Mouse (Mus musculus) heart, postnatal 0 days (tissue): Measurements from ENCODE around the gene Taar7e. TPM values are rescaled to one million over a fixed set of nuclear protein-coding genes. Genes with fewer than 3 reads are reported as not detected.
"Not testable (repeated sequence)": the region's sequence is repeated elsewhere in the genome, so short reads cannot be mapped to it uniquely, and the experiment has no call there.

Experiments used
- ATAC-seq: fragments of 200-750 bp; cut with Nextera tagmentation; 2 replicates; pipeline ENCODE4 v1.8.0; 2017; ENCODE audit warnings: low read depth, moderate number of reproducible peaks, moderate library complexity; ENCODE audit not compliant: insufficient read depth
- DNase-seq: peaks from one replicate; pipeline ENCODE4 v3.0.0-alpha.2; 2016; ENCODE audit warnings: low spot score
- H3K27ac ChIP-seq: fragments of 300-500 bp; sonication (generic); 2 replicates; pipeline ENCODE4 v1.5.1; 2014; ENCODE audit warnings: low read depth, mild to moderate bottlenecking
- H3K27me3 ChIP-seq: fragments of 300-500 bp; sonication (generic); 2 replicates; pipeline ENCODE4 v1.6.1; 2014; ENCODE audit warnings: low read length, mixed read lengths; ENCODE audit not compliant: control insufficient read depth, insufficient read depth
- H3K36me3 ChIP-seq: fragments of 300-500 bp; sonication (generic); replicated peaks from 2 replicates; pipeline ENCODE4 v1.6.1; 2014; ENCODE audit warnings: low read length, mixed read lengths; ENCODE audit not compliant: control insufficient read depth, insufficient read depth
- H3K4me1 ChIP-seq: fragments of 300-500 bp; sonication (generic); 2 replicates; pipeline ENCODE4 v1.6.1; 2014; ENCODE audit warnings: antibody characterized with exemption; ENCODE audit not compliant: control insufficient read depth, insufficient read depth
- H3K4me2 ChIP-seq: fragments of 300-500 bp; sonication (generic); 2 replicates; pipeline ENCODE4 v1.6.1; 2014; ENCODE audit warnings: low read depth, mild to moderate bottlenecking, low read length, moderate library complexity
- H3K4me3 ChIP-seq: fragments of 300-500 bp; sonication (generic); 2 replicates; pipeline ENCODE4 v1.5.1; 2014; ENCODE audit warnings: low read depth, low read length
- H3K9ac ChIP-seq: fragments of 300-500 bp; sonication (generic); replicated peaks from 2 replicates; pipeline ENCODE4 v1.6.1; 2014; ENCODE audit warnings: low read depth, low read length, mixed read lengths
- H3K9me3 ChIP-seq: fragments of 300-500 bp; sonication (generic); replicated peaks from 2 replicates; pipeline ENCODE4 v1.6.1; 2016; ENCODE audit warnings: low read length; ENCODE audit not compliant: control insufficient read depth
- CTCF ChIP-seq: IDR thresholded peaks from 2 replicates; pipeline ENCODE4 v1.5.1; 2016; ENCODE audit warnings: antibody characterized with exemption, control low read depth, low read depth
- EP300 ChIP-seq: IDR thresholded peaks from 2 replicates; pipeline ENCODE4 v1.6.1; 2016; ENCODE audit warnings: antibody characterized with exemption, low read depth
- WGBS: fragments of 180-500 bp; shearing (Covaris S2); extraction: QIAGEN DNeasy Blood & Tissue Kit; methylation state at CpG from one replicate; pipeline ENCODE4 v1.1.7; 2014; 5-methylcytosine and 5-hydroxymethylcytosine counted together
- polyA plus RNA-seq: library from polyadenylated mRNA; unstranded; fragments of >200 nt; fragmentation: Nextera tagmentation; extraction: Ambion mirVana; gene quantifications from 2 replicates; pipeline ENCODE4 v1.2.1, GENCODE M21; 2015
- total RNA-seq: library from RNA; depleted of rRNA; stranded (reverse); fragments of >200 nt; gene quantifications from 2 replicates; pipeline ENCODE4 v1.2.3, GENCODE M21; 2014; ENCODE audit warnings: low replicate concordance

Gene Taar7e
- total and polyA plus RNA-seq, 2 experiments from 2014 or later, result not detected

GRCm38 (mm10) chr10:24026922-24027321, 10.5 kb upstream of the Taar7e start, which contains the start of gene Taar7d:
Taar7d (plus strand) TSS chr10:24027222.
- no peaks in the 10 kb centered on the region for H3K27me3 ChIP-seq
- ATAC-seq, result no peak

GRCm38 (mm10) chr10:24031347-24031746, 6.1 kb upstream of the Taar7e start:
- Histone ChIP-seq H3K4me3 (no peak overlapping the region), H3K27me3 (no peaks in the 10 kb centered on the region), H3K4me1 (no peaks in the 10 kb centered on the region), H3K9me3 (no peaks in the 10 kb centered on the region), H3K9ac (no peak overlapping the region), H3K36me3 (no peaks in the 10 kb centered on the region), H3K27ac (no peak overlapping the region), H3K4me2 (no peak overlapping the region)
- TF ChIP-seq EP300, result no peak
- DNase-seq, result no peak
- ATAC-seq, result no peak

More at GRCm38 (mm10) chr10:24026922-24027321, 10.5 kb upstream of the Taar7e start, which contains the start of gene Taar7d:
- DNase-seq, result no peak
- Histone ChIP-seq H3K9ac (no peak within 1 kb of the TSS), H3K36me3 (no peaks in the 10 kb centered on the region), H3K4me1 (no peaks in the 10 kb centered on the region), H3K9me3 (no peaks in the 10 kb centered on the region), H3K27ac (no peak within 1 kb of the TSS), H3K4me3 (no peak within 1 kb of the TSS), H3K4me2 (no peak within 1 kb of the TSS)
- TF ChIP-seq EP300 (no peak), CTCF (no peak)

- DNase-seq (no peak), ATAC-seq (no peak)
- Histone ChIP-seq H3K4me2 (no peak overlapping the region), H3K27me3 (no peaks in the 10 kb centered on the region), H3K9ac (no peak overlapping the region), H3K4me1 (no peaks in the 10 kb centered on the region), H3K27ac (no peak overlapping the region), H3K4me3 (no peak overlapping the region), H3K9me3 (no peaks in the 10 kb centered on the region), H3K36me3 (no peaks in the 10 kb centered on the region)
- no peak for TF ChIP-seq EP300
- no peak for TF ChIP-seq CTCF
- 42% methylated on average over 2 of the region's 2 CpGs for WGBS
These were observed 2.9 kb downstream of the Taar7e start for GRCm38 (mm10) chr10:24040120-24040869.

- H3K4me1 ChIP-seq, result no peaks in the 10 kb centered on the region
- TF ChIP-seq CTCF, result no peak
- TF ChIP-seq EP300, result no peak
- H3K9ac ChIP-seq, result no peak within 1 kb of the TSS
- no peaks in the 10 kb centered on the region for H3K27me3 ChIP-seq
- H3K36me3 ChIP-seq, result no peaks in the 10 kb centered on the region
- ATAC-seq (no peak), DNase-seq (no peak)
- no peaks in the 10 kb centered on the region for H3K9me3 ChIP-seq
- no peak within 1 kb of the TSS for H3K27ac ChIP-seq
- H3K4me3 ChIP-seq, result no peak within 1 kb of the TSS
- H3K4me2 ChIP-seq, result no peak within 1 kb of the TSS
These were observed 11.8 kb downstream of the Taar7e start, which contains the start of gene Taar7f for GRCm38 (mm10) chr10:24049210-24049609. Taar7f (plus strand) TSS chr10:24049510.

- WGBS, result 32% methylated on average over 5 of the region's 5 CpGs
- Histone ChIP-seq H3K36me3 (no peaks in the 10 kb centered on the region), H3K4me3 (no peak overlapping the region), H3K27me3 (no peaks in the 10 kb centered on the region), H3K4me1 (no peaks in the 10 kb centered on the region), H3K9ac (no peak overlapping the region), H3K27ac (no peak overlapping the region), H3K4me2 (no peak overlapping the region), H3K9me3 (no peaks in the 10 kb centered on the region)
- TF ChIP-seq CTCF, result no peak
- no peak for TF ChIP-seq EP300
- DNase-seq (no peak), ATAC-seq (no peak)
These were observed 14.6 kb downstream of the Taar7e start for GRCm38 (mm10) chr10:24052039-24052438.

GRCm38 (mm10) chr10:24058986-24059385, 21.6 kb downstream of the Taar7e start:
- no peaks in the 10 kb centered on the region for H3K36me3 ChIP-seq
- DNase-seq, result no peak
- H3K27me3 ChIP-seq, result no peaks in the 10 kb centered on the region
- H3K4me3 ChIP-seq, result no peak overlapping the region
- TF ChIP-seq EP300 (no peak), CTCF (no peak)
- no peaks in the 10 kb centered on the region for H3K4me1 ChIP-seq
- no peaks in the 10 kb centered on the region for H3K9me3 ChIP-seq
- 78% methylated on average over 3 of the region's 3 CpGs for WGBS
- ATAC-seq, result no peak
- H3K9ac ChIP-seq, result no peak overlapping the region
- no peak overlapping the region for H3K4me2 ChIP-seq
- no peak overlapping the region for H3K27ac ChIP-seq

- H3K9me3 ChIP-seq, H3K4me2 ChIP-seq, DNase-seq, ATAC-seq, H3K27ac ChIP-seq, H3K4me1 ChIP-seq, H3K9ac ChIP-seq, H3K36me3 ChIP-seq, H3K4me3 ChIP-seq, H3K27me3 ChIP-seq: not testable (repeated sequence)
- 37% methylated on average over 2 of the region's 2 CpGs for WGBS
These were observed 37.3 kb downstream of the Taar7e start for GRCm38 (mm10) chr10:24074751-24075150.

GRCm38 (mm10) chr10:24076200-24076599, 38.8 kb downstream of the Taar7e start, which contains the start of gene Taar8a:
Taar8a (plus strand) TSS chr10:24076500.
- H3K36me3 ChIP-seq, ATAC-seq, H3K9me3 ChIP-seq, H3K27me3 ChIP-seq, H3K4me3 ChIP-seq, H3K9ac ChIP-seq, H3K4me2 ChIP-seq, H3K27ac ChIP-seq, H3K4me1 ChIP-seq, DNase-seq: not testable (repeated sequence)
- 77% methylated on average over 2 of the region's 4 CpGs for WGBS
